9 mouse cellular contexts compared by ENCODE assay signal in the genomic region with DNA sequence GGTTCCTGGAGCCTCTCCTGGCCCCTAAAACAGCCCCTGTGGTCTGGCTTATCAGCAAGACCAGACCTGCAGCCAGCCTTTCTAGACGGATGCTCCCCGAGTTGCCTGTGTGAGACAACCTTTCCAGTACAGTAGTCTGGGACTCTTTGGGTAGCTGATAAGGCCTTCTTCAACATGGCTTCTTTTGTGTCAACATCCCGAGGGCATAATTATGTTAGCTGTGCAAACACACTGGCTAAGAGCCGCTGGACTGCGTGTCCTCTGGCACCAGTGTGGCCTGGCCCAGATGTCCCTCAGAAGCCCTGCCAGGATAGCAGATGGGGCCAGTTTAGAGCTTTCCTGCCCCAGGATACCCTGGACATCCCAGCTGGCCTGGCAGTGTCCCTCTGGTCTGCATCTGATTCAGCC.
DNase-seq lines count a peak whose midpoint lies in the region; ATAC-seq and TF ChIP-seq lines count a peak whose summit lies in the region.
"Had no signal": no experiment of that assay in that cellular context is flagged by ENCODE, and none has a peak within 500 bp of the region (broad histone marks: within the 10 kb centered on the region; RNA-seq: fewer than 3 reads in every experiment).

No protein-coding gene starts in this region.

- H3K27me3 ChIP-seq in intestine, embryonic 15.5 days (replicated peaks): no peaks in the 10 kb centered on the region
- H3K27me3 ChIP-seq in intestine, postnatal 0 days (replicated peaks; ENCODE audit: control insufficient read depth, insufficient read depth, low read length): no peaks in the 10 kb centered on the region
- H3K27me3 ChIP-seq: limb, embryonic 15.5 days had no signal

- 29% methylated on average over 5 of the region's 5 CpGs for WGBS in intestine, embryonic 15.5 days
- 38% methylated on average over 5 of the region's 5 CpGs for WGBS in intestine, postnatal 0 days

- peak; percentile 31; the same call in 1 of the 2 replicates for ATAC-seq in intestine, embryonic 15.5 days
- no peak for ATAC-seq in intestine, postnatal 0 days

- H3K36me3 ChIP-seq in intestine, embryonic 15.5 days: no peaks in the 10 kb centered on the region
- H3K36me3 ChIP-seq in intestine, postnatal 0 days (ENCODE audit: control insufficient read depth, insufficient read depth): no peaks in the 10 kb centered on the region
- H3K36me3 ChIP-seq: limb, embryonic 15.5 days had no signal

- H3K4me1 ChIP-seq in intestine, embryonic 15.5 days (replicated peaks): 0 out of 2 replicates have a peak, but pooled peaks cover 18% of the 10 kb centered on the region
- no peaks in the 10 kb centered on the region; the same call in 1 of the 2 replicates for H3K4me1 ChIP-seq in intestine, postnatal 0 days (replicated peaks; ENCODE audit: control insufficient read depth, insufficient read depth, low read length)
- H3K4me1 ChIP-seq: limb, embryonic 15.5 days had no signal

- TF ChIP-seq CTCF in intestine, postnatal 0 days (IDR thresholded peaks at IDR 0.05; ENCODE audit: low read depth): no peak

- peak; percentile 78 for DNase-seq in c-Kit-negative CD71-positive TER-119-positive erythroid progenitor cells, embryonic 14.5 days (ENCODE audit: low read depth, low spot score)
- DNase-seq in gastrocnemius, postnatal 10 days: peak; percentile 45
- peak; percentile 9 to 23 for DNase-seq in left cerebral cortex, adult 18-20 months (ENCODE audit: low spot score in 2 of 2)
- peak; percentile 70 to 76 for DNase-seq in spleen, postnatal 10 days (ENCODE audit: low spot score in 2 of 2)
- DNase-seq in neural tube, embryonic 10.5 days (ENCODE audit: extremely low spot score, low spot score): no peak
- no peak for DNase-seq in ovary, adult 18-20 months (ENCODE audit: low spot score)

- H3K9me3 ChIP-seq in intestine, embryonic 15.5 days: no peaks in the 10 kb centered on the region
- H3K9me3 ChIP-seq in intestine, postnatal 0 days (ENCODE audit: control insufficient read depth): no peaks in the 10 kb centered on the region
- H3K9me3 ChIP-seq: limb, embryonic 15.5 days had no signal

- H3K9ac ChIP-seq in intestine, embryonic 15.5 days: no peak overlapping the region
- H3K9ac ChIP-seq in intestine, postnatal 0 days (ENCODE audit: low read depth, low read length): no peak overlapping the region
- H3K9ac ChIP-seq: limb, embryonic 15.5 days had no signal

- no peak overlapping the region for H3K4me2 ChIP-seq in intestine, embryonic 15.5 days (replicated peaks)
- no peak overlapping the region for H3K4me2 ChIP-seq in intestine, postnatal 0 days (replicated peaks; ENCODE audit: low read depth)
- H3K4me2 ChIP-seq: limb, embryonic 15.5 days had no signal

- 0 out of 2 replicates have a peak overlapping the region, but pooled peaks have one; percentile 17 for H3K27ac ChIP-seq in intestine, embryonic 15.5 days
- no peak overlapping the region for H3K27ac ChIP-seq in intestine, postnatal 0 days (ENCODE audit: low read depth, low read length)
- H3K27ac ChIP-seq: limb, embryonic 15.5 days had no signal

- no peak overlapping the region for H3K4me3 ChIP-seq in intestine, embryonic 15.5 days (replicated peaks)
- no peak overlapping the region for H3K4me3 ChIP-seq in intestine, postnatal 0 days (ENCODE audit: low read depth, low read length)
- H3K4me3 ChIP-seq: limb, embryonic 15.5 days had no signal

Comparison
In these comparisons a context has a peak if more than half of its experiments do, and no peak if none do; other contexts are left out.
1. DNase-seq: peak in c-Kit-negative CD71-positive TER-119-positive erythroid progenitor cells, embryonic 14.5 days (single experiment), gastrocnemius, postnatal 10 days (single experiment), left cerebral cortex, adult 18-20 months (2 of 2) and spleen, postnatal 10 days (2 of 2); none in neural tube, embryonic 10.5 days (single experiment) and ovary, adult 18-20 months (single experiment).